Mouse (Mus musculus) heart, postnatal 0 days (tissue): ENCODE data around the gene Zdhhc21. TPM values are rescaled to one million over a fixed set of nuclear protein-coding genes. Genes with fewer than 3 reads are reported as not detected.

Experiments
- ATAC-seq: fragments of 200-750 bp; cut with Nextera tagmentation; 2 replicates; pipeline ENCODE4 v1.8.0; 2017; ENCODE audit warnings: low read depth, moderate number of reproducible peaks, moderate library complexity; ENCODE audit not compliant: insufficient read depth
- DNase-seq: peaks from one replicate; pipeline ENCODE4 v3.0.0-alpha.2; 2016; ENCODE audit warnings: low spot score
- H3K27ac ChIP-seq: fragments of 300-500 bp; sonication (generic); 2 replicates; pipeline ENCODE4 v1.5.1; 2014; ENCODE audit warnings: low read depth, mild to moderate bottlenecking
- H3K27me3 ChIP-seq: fragments of 300-500 bp; sonication (generic); 2 replicates; pipeline ENCODE4 v1.6.1; 2014; ENCODE audit warnings: low read length, mixed read lengths; ENCODE audit not compliant: control insufficient read depth, insufficient read depth
- H3K36me3 ChIP-seq: fragments of 300-500 bp; sonication (generic); replicated peaks from 2 replicates; pipeline ENCODE4 v1.6.1; 2014; ENCODE audit warnings: low read length, mixed read lengths; ENCODE audit not compliant: control insufficient read depth, insufficient read depth
- H3K4me1 ChIP-seq: fragments of 300-500 bp; sonication (generic); 2 replicates; pipeline ENCODE4 v1.6.1; 2014; ENCODE audit warnings: antibody characterized with exemption; ENCODE audit not compliant: control insufficient read depth, insufficient read depth
- H3K4me2 ChIP-seq: fragments of 300-500 bp; sonication (generic); 2 replicates; pipeline ENCODE4 v1.6.1; 2014; ENCODE audit warnings: low read depth, mild to moderate bottlenecking, low read length, moderate library complexity
- H3K4me3 ChIP-seq: fragments of 300-500 bp; sonication (generic); 2 replicates; pipeline ENCODE4 v1.5.1; 2014; ENCODE audit warnings: low read depth, low read length
- H3K9ac ChIP-seq: fragments of 300-500 bp; sonication (generic); replicated peaks from 2 replicates; pipeline ENCODE4 v1.6.1; 2014; ENCODE audit warnings: low read depth, low read length, mixed read lengths
- H3K9me3 ChIP-seq: fragments of 300-500 bp; sonication (generic); replicated peaks from 2 replicates; pipeline ENCODE4 v1.6.1; 2016; ENCODE audit warnings: low read length; ENCODE audit not compliant: control insufficient read depth
- CTCF ChIP-seq: IDR thresholded peaks from 2 replicates; pipeline ENCODE4 v1.5.1; 2016; ENCODE audit warnings: antibody characterized with exemption, control low read depth, low read depth
- EP300 ChIP-seq: IDR thresholded peaks from 2 replicates; pipeline ENCODE4 v1.6.1; 2016; ENCODE audit warnings: antibody characterized with exemption, low read depth
- WGBS: fragments of 180-500 bp; shearing (Covaris S2); extraction: QIAGEN DNeasy Blood & Tissue Kit; methylation state at CpG from one replicate; pipeline ENCODE4 v1.1.7; 2014; 5-methylcytosine and 5-hydroxymethylcytosine counted together
- polyA plus RNA-seq: library from polyadenylated mRNA; unstranded; fragments of >200 nt; fragmentation: Nextera tagmentation; extraction: Ambion mirVana; gene quantifications from 2 replicates; pipeline ENCODE4 v1.2.1, GENCODE M21; 2015
- total RNA-seq: library from RNA; depleted of rRNA; stranded (reverse); fragments of >200 nt; gene quantifications from 2 replicates; pipeline ENCODE4 v1.2.3, GENCODE M21; 2014; ENCODE audit warnings: low replicate concordance

Zdhhc21 gene
- total and polyA plus RNA-seq, 2 experiments from 2014 or later = 5.4 to 32.1 TPM

DNA sequence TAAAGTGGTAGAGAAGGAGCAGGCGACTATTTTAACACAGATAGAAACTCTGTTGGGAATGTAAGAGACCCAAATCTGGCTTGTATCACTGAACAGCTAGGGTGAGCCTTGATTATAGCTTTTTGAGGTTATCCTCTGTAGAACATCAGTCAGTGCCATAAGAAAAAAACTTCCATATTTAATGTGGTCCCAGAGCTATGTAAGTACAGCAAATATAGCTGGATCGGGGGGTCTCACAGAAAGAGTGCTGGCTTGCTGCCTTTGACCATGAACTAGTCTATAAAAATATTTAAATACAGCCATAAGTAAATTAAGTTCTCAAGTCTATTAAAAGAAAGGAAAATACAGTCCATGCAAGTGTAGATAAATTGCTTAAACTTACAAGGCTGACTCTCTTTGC, 20.5 kb upstream of the Zdhhc21 start:
- H3K27me3 ChIP-seq = no peaks in the 10 kb centered on the region
- H3K4me3 ChIP-seq = no peak overlapping the region
- no peak overlapping the region for H3K9ac ChIP-seq
- H3K4me1 ChIP-seq = no peaks in the 10 kb centered on the region
- TF ChIP-seq CTCF = no peak
- TF ChIP-seq EP300 = no peak
- H3K4me2 ChIP-seq = no peak overlapping the region
- no peaks in the 10 kb centered on the region for H3K9me3 ChIP-seq
- H3K27ac ChIP-seq = no peak overlapping the region
- H3K36me3 ChIP-seq = no peaks in the 10 kb centered on the region
- no peak for ATAC-seq
- WGBS = 81% methylated on average over 2 of the region's 2 CpGs
- no peak for DNase-seq

GRCm38 (mm10) chr4:82879152-82879551, 19.4 kb upstream of the Zdhhc21 start:
- DNase-seq (no peak), ATAC-seq (no peak)
- H3K9me3 ChIP-seq = no peaks in the 10 kb centered on the region
- H3K4me2 ChIP-seq = no peak overlapping the region
- H3K4me1 ChIP-seq = no peaks in the 10 kb centered on the region
- TF ChIP-seq CTCF = no peak
- no peak for TF ChIP-seq EP300
- 80% methylated on average over 6 of the region's 6 CpGs for WGBS
- no peak overlapping the region for H3K27ac ChIP-seq
- no peaks in the 10 kb centered on the region for H3K36me3 ChIP-seq
- no peak overlapping the region for H3K4me3 ChIP-seq
- no peaks in the 10 kb centered on the region for H3K27me3 ChIP-seq
- no peak overlapping the region for H3K9ac ChIP-seq

GRCm38 (mm10) chr4:82876656-82877055, 16.9 kb upstream of the Zdhhc21 start:
- H3K9me3 ChIP-seq = no peaks in the 10 kb centered on the region
- H3K4me2 ChIP-seq = no peak overlapping the region
- DNase-seq = no peak
- 77% methylated on average over 2 of the region's 2 CpGs for WGBS
- H3K27ac ChIP-seq = no peak overlapping the region
- no peaks in the 10 kb centered on the region for H3K27me3 ChIP-seq
- no peak overlapping the region for H3K9ac ChIP-seq
- TF ChIP-seq EP300 (no peak), CTCF (no peak)
- no peaks in the 10 kb centered on the region for H3K4me1 ChIP-seq
- ATAC-seq = no peak
- H3K36me3 ChIP-seq = no peaks in the 10 kb centered on the region
- H3K4me3 ChIP-seq = no peak overlapping the region

DNA sequence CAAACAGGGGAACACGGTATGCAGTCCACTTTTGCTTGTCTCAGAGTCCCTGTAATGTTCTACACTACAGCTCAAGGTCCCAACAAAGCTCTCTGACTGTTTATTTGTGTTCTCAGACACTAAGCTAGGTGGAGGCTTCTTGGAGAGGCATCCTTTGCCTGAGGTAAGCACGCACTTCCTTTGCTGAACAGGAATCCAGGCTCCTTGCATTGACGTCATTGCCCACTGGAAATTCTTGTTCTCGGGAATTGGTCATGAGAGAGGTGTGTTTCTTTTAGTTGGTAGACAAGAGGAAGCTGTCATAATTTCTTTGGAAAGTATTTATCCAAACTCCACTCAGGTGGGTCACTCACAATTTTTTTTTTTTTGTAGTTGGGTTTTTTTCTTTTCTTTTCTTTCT, 15.8 kb upstream of the Zdhhc21 start:
- Histone ChIP-seq H3K4me1 (no peaks in the 10 kb centered on the region), H3K27me3 (no peaks in the 10 kb centered on the region), H3K36me3 (no peaks in the 10 kb centered on the region), H3K9ac (no peak overlapping the region), H3K4me3 (no peak overlapping the region), H3K27ac (no peak overlapping the region), H3K4me2 (no peak overlapping the region), H3K9me3 (no peaks in the 10 kb centered on the region)
- no peak for ATAC-seq
- 62% methylated on average over 4 of the region's 4 CpGs for WGBS
- TF ChIP-seq EP300 = no peak
- TF ChIP-seq CTCF = no peak
- DNase-seq = no peak

DNA sequence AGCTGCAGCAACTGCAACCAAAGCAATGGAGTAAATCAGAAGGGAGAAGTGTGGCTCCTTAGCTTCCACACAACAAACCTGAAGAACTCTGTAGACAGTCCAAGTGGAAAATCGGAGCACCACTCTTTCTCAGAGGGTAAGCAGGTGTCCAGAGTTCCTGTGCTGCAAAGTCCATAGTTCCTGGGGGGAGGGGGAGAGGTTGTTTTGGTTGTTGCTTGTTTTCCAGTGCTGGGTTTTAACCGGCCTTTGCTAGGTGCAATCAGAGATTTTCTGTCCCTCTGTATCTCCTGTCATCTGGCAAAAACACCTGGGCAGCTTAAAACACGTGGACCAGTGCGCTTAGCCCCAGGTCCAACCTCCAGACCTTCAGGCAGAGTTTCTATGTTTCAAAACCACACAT, 15.0 kb upstream of the Zdhhc21 start:
- Histone ChIP-seq H3K27me3 (no peaks in the 10 kb centered on the region), H3K4me3 (no peak overlapping the region), H3K27ac (no peak overlapping the region), H3K9ac (no peak overlapping the region), H3K9me3 (no peaks in the 10 kb centered on the region), H3K36me3 (no peaks in the 10 kb centered on the region), H3K4me1 (no peaks in the 10 kb centered on the region), H3K4me2 (no peak overlapping the region)
- WGBS = 53% methylated on average over 4 of the region's 4 CpGs
- TF ChIP-seq EP300 (no peak), CTCF (no peak)
- ATAC-seq (no peak), DNase-seq (no peak)

DNA sequence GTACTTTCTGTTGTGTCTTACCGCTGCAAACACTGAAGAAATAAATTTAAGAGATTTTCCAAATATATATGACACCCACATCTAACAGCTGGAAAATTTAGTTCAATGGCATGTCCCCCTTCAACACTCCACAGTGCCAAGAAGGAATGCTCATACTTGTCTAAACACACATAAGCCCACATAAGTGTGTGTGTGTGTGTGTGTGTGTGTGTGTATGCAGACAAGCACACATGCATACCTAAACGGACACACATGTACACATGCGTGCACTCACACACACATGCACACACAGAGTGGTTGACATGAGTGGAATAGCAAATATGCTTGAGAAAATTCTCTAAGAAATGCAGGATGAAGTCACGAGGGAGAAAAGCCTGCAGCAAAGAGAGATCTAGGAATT, 12.8 kb upstream of the Zdhhc21 start:
- Histone ChIP-seq H3K36me3 (no peaks in the 10 kb centered on the region), H3K27me3 (no peaks in the 10 kb centered on the region), H3K9ac (no peak overlapping the region), H3K4me2 (no peak overlapping the region), H3K4me1 (no peaks in the 10 kb centered on the region), H3K4me3 (no peak overlapping the region), H3K9me3 (no peaks in the 10 kb centered on the region), H3K27ac (no peak overlapping the region)
- ATAC-seq (no peak), DNase-seq (no peak)
- 72% methylated on average over 4 of the region's 4 CpGs for WGBS
- no peak for TF ChIP-seq CTCF
- TF ChIP-seq EP300 = no peak
